Mouse (Mus musculus) bone marrow, adult 2 months (tissue): ENCODE measurements around the gene Aqp8.

ENCODE experiments used
- CTCF ChIP-seq: fragments of 200-500 bp; IDR thresholded peaks from 2 replicates; pipeline ENCODE4 v1.5.1; 2011; ENCODE audit warnings: low read length, control low read depth; ENCODE audit not compliant: control insufficient read depth, insufficient read depth
- POLR2A ChIP-seq: fragments of 200-500 bp; IDR thresholded peaks from 2 replicates; pipeline ENCODE4 v1.6.1; 2011; ENCODE audit warnings: low read depth, mild to moderate bottlenecking, control low read depth, low read length, borderline replicate concordance; ENCODE audit not compliant: control insufficient read depth

DNA sequence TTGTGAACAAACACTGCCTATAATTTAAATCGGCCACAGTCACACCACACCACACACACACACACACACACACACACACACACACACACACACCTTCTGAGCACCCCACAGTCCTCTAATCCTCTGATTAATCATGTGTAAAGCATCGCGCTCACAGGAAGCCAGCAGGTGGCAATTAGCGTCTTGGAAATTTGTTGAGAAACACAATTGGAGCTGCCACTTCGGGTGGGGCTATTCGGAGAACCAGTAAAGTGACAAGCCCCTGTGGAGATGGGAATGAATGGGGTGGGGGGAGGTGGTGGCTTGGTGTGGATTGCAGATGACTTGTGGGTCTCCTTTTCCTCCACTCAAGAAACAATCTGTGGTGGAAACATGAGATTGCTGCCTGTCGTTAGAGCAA is 45.9 kb downstream of the Aqp8 start:
- TF ChIP-seq CTCF, result no peak
- no peak for TF ChIP-seq POLR2A
